Mouse (Mus musculus): ENCODE data around the gene Cenpm.

Gene Cenpm

DNA sequence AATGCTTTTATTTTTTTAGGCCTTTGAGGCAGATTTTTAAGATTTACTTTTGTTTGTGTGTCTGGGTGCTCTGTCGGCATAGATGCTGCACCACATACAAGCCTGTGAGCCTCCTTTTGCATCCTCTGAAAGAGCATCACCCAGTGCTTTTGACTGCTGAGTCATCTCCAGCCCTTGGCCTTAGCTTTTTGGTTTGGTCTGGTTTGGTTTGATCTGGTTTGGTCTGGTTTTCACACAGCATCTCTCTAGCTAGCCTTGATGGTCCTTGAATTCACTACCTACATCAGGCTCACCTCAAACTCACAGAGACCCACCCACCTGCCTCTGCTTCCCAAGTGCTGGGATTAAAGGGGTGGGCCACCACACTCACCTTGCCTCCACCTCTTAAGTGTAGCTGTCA is 56.6 kb downstream of the Cenpm start:
- no peak for DNase-seq

DNA sequence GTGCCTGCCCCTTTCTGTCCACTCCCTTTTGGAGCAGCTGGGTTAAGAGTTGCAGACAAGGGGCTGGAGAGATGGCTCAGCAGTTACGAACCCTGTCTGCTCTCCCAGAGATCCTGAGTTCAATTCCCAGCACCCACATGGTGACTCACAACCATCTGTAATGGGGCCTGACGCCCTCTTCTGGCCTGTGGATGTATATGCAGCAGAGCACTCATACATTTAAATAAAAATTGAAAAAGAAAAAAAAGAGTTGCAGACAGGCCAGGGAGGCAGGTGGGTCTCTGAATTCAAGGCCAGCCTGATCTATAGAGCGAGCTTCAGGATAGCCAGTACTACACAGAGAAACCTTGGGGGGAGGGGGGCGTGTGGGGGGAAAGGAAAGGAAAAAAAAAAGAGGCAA is 57.1 kb downstream of the Cenpm start:
- no peak for DNase-seq

DNA sequence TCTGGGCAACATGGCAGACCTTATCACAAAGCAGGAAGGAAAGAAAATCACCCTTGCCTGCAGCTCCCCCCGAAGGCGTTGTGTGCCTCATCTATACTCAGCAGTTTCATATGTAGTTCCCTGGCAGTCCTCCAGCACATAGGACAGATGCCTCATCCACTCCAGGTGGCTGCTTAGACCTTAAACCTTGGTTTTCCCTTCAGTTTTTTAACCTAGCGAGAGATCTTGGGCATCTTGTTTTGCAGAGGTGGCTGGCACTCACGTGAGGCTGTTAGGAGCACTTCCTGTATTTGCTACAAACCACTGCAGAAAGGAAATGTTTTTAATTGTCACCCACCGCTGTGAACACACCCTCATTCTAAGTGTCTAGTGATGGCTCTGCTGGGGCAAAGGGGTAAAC is 57.6 kb downstream of the Cenpm start:
- peak; percentile 29 to 41 for DNase-seq

DNA sequence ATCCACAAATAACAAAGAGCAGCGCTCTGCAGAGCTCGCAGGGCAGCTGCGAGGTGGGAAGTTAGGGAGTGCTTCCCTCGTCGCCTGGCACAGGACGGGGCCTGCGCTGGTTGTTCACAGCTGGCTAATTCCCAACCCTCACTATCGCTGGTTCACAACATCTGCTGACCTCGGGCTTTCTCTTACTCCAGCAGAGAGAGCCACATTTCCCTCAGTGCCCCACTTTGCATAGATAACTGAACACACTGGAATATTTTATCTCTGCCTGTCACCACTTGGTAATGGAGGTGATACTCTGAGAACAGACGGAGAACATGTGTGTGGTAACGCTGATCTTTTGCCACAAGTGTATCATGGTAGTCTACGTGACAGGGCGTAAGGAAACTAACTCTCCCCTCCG is 58.4 kb downstream of the Cenpm start:
- DNase-seq: no peak

DNA sequence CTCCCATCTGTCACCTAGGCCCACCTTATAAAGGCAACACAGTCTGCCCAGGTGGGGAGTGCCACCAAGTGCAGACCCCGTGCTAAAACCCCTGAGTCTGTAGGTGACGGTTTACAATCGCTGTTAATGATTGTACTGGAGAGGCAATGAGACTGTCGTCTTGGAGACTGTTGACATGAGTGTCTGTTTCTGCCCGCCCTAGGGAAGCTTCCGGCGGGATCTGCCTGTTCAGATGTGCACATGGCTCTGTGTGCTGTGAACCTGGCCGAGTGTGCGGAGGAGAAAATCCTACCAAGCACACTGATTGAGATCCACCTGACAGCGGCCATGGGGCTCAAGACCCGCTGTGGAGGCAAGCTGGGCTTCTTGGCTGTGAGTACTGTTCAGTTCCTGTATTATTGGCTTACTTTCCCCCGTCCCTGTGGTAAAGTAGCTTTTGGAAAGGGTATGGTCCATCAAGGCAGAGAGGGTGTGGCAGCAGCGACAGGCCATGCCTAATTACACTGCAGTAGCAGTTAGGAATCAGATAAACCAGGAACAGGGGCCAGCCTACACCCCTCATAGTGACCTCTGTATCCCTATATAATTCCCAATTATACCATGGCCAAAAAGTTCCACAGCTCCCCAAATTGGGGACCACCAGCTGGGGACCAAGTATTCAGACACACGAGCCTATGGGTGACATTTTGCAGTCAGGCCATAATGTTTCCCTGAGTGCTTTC is 59.3 kb downstream of the Cenpm start:
- DNase-seq: no peak

DNA sequence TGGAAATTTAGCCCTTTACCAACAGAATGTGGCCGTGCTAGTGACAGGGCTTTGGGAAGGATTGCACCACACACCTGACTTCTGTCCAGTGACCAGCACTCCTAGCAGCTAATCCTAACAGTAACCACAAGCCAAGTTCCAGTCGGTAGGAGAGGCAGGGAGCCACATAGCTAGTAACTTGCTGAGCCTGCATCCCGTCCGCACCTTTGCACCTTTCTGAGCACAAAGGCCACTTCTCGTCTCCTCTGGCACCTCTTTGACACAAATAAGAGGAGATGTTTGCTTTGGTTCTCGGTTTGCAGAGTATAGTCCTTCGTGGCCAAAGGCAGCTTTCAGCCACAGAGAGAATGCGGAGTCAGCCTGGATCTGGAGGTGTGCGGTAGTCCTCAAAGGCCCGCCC is 59.9 kb downstream of the Cenpm start:
- no peak for DNase-seq

DNA sequence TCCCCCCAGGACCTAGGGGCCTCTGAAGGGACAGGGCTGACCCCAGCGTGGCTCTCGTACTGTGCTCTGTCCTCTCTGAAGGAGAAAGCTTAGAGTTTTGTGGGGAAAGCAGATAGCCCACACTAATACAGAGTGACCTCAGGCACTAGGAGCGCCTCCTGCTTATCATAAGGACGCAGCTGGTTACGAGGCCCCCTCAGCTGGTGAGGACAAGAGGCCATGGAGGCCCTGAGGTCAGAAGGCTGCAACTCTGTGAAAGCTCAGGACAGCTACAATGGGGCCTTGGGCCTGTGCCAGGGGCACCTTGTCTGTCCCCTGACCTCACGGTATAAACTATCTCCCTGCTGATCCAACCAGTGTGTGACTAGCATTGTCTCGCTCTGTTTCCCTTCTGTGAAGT is 60.4 kb downstream of the Cenpm start:
- no peak for DNase-seq
